Mouse (Mus musculus) limb, embryonic 14.5 days (tissue): ENCODE data around the gene Rilpl1. TPM values are rescaled to one million over a fixed set of nuclear protein-coding genes. Genes with fewer than 3 reads are reported as not detected.

ENCODE experiments used
- ATAC-seq: fragments of 200-750 bp; cut with Nextera tagmentation; 2 replicates; pipeline ENCODE4 v1.8.0; 2017; ENCODE audit warnings: low read depth, moderate number of reproducible peaks, moderate TSS enrichment; ENCODE audit not compliant: low FRiP score
- DNase-seq: peaks from one replicate; pipeline ENCODE4 v3.0.0-alpha.2; 2015; ENCODE audit warnings: low spot score
- H3K27ac ChIP-seq: fragments of 300-500 bp; sonication (generic); replicated peaks from 2 replicates; pipeline ENCODE4 v1.5.1; 2014; ENCODE audit warnings: low read depth, mild to moderate bottlenecking, low read length, moderate library complexity, mixed read lengths
- H3K27me3 ChIP-seq: fragments of 300-500 bp; sonication (generic); 2 replicates; pipeline ENCODE4 v1.6.1; 2014; ENCODE audit warnings: low read length, mixed read lengths; ENCODE audit not compliant: control insufficient read depth, insufficient read depth
- H3K36me3 ChIP-seq: fragments of 300-500 bp; sonication (generic); 2 replicates; pipeline ENCODE4 v1.6.1; 2014; ENCODE audit warnings: mild to moderate bottlenecking, low read length, moderate library complexity, mixed read lengths; ENCODE audit not compliant: control insufficient read depth, insufficient read depth
- H3K4me1 ChIP-seq: fragments of 300-500 bp; sonication (generic); 2 replicates; pipeline ENCODE4 v1.6.1; 2014; ENCODE audit warnings: antibody characterized with exemption, low read length, mixed read lengths; ENCODE audit not compliant: control insufficient read depth, insufficient read depth
- H3K4me2 ChIP-seq: fragments of 300-500 bp; sonication (generic); replicated peaks from 2 replicates; pipeline ENCODE4 v1.6.1; 2014; ENCODE audit warnings: low read depth, mild to moderate bottlenecking, low read length, moderate library complexity; ENCODE audit not compliant: severe bottlenecking
- H3K4me3 ChIP-seq: fragments of 300-500 bp; sonication (generic); replicated peaks from 2 replicates; pipeline ENCODE4 v1.5.1; 2014; ENCODE audit warnings: low read length
- H3K9ac ChIP-seq: fragments of 300-500 bp; sonication (generic); 2 replicates; pipeline ENCODE4 v1.6.1; 2014; ENCODE audit warnings: mild to moderate bottlenecking, low read depth, low read length, moderate library complexity; ENCODE audit not compliant: severe bottlenecking
- H3K9me3 ChIP-seq: fragments of 300-500 bp; sonication (generic); 2 replicates; pipeline ENCODE4 v1.6.1; 2016; ENCODE audit warnings: low read length; ENCODE audit not compliant: control insufficient read depth
- POLR2A ChIP-seq: fragments of 200-500 bp; IDR thresholded peaks from 2 replicates; pipeline ENCODE4 v1.8.0; 2012; ENCODE audit warnings: inconsistent platforms, mild to moderate bottlenecking, moderate library complexity, borderline replicate concordance; ENCODE audit not compliant: insufficient read depth, insufficient read length; ENCODE audit errors: extremely low read depth
- WGBS: fragments of 180-500 bp; shearing (Covaris S2); extraction: QIAGEN DNeasy Blood & Tissue Kit; methylation state at CpG from one replicate; pipeline ENCODE4 v1.1.7; 2014; 5-methylcytosine and 5-hydroxymethylcytosine counted together
- polyA plus RNA-seq, 2 experiments: library from polyadenylated mRNA; depleted of rRNA in 1 of 2; stranded (reverse) in 1 of 2; unstranded in 1 of 2; fragments of >200 nt; fragmentation: Nextera tagmentation in 1 of 2; extraction: Ambion mirVana in 1 of 2; gene quantifications; 2 replicates each; pipeline versions ENCODE4 v1.2.1 to v1.2.3; 2012 to 2014

The Rilpl1 gene
- polyA plus RNA-seq, 2 experiments: 22.4 to 23.2 TPM

DNA sequence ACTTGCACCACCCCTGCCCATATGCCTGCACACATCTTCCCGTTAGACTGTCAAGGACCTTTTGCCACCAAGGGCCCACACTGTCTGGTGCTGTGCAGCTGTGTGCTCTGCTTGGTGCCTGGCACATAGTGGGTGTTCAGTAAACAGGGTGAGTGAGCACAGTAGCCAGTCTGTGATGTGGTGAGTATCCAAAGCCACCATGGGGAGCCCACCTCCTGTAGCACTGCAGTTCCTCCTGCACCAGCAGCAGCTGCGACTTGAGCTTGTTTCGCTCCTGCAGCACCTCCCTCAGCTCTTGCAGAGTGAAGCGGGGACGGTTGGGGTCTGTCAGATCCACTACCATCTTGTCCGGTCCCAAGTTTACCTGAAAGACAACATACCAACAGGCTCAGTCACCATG lies 61.7 kb downstream of the Rilpl1 start:
- peaks cover 43% of the 10 kb centered on the region for H3K36me3 ChIP-seq
- H3K4me2 ChIP-seq: no peak overlapping the region
- H3K9me3 ChIP-seq: no peaks in the 10 kb centered on the region
- no peak for TF ChIP-seq POLR2A
- ATAC-seq (no peak), DNase-seq (no peak)
- no peaks in the 10 kb centered on the region for H3K4me1 ChIP-seq
- WGBS: 91% methylated on average over 6 of the region's 6 CpGs
- no peak overlapping the region for H3K27ac ChIP-seq
- no peak overlapping the region for H3K4me3 ChIP-seq
- H3K9ac ChIP-seq: no peak overlapping the region
- H3K27me3 ChIP-seq: no peaks in the 10 kb centered on the region

- H3K9me3 ChIP-seq: no peaks in the 10 kb centered on the region
- H3K4me1 ChIP-seq: no peaks in the 10 kb centered on the region
- H3K36me3 ChIP-seq: peaks cover 49% of the 10 kb centered on the region
- no peak for TF ChIP-seq POLR2A
- DNase-seq: no peak
- WGBS: 93% methylated on average over 7 of the region's 7 CpGs
- H3K27me3 ChIP-seq: no peaks in the 10 kb centered on the region
- no peak overlapping the region for H3K9ac ChIP-seq
- no peak for ATAC-seq
- no peak overlapping the region for H3K27ac ChIP-seq
- H3K4me2 ChIP-seq: no peak overlapping the region
- no peak overlapping the region for H3K4me3 ChIP-seq
Observed at GRCm38 (mm10) chr5:124468365-124468764, 62.8 kb downstream of the Rilpl1 start.

DNA sequence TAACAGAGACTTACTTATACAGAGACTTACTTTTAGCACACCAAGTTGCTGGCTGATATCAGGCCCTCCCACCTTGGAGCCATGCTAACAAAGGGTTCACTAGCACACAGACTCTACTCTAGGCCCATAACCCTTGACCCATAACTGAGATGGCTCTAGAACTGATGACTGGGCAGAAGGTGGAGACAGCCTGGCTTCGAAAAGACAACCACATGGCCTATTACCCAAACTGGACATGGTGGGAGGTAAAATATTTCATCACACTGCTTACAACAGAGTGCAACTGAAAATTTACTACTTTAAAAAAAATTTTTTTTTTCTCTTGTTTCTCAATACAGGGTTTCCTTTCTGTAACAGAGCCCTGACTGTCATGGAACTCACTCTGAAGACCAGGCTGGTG lies 63.4 kb downstream of the Rilpl1 start:
- 94% methylated on average over 1 of the region's 1 CpGs for WGBS
- Histone ChIP-seq H3K27me3 (no peaks in the 10 kb centered on the region), H3K4me3 (no peak overlapping the region), H3K9me3 (no peaks in the 10 kb centered on the region), H3K36me3 (peaks cover 55% of the 10 kb centered on the region), H3K9ac (no peak overlapping the region), H3K27ac (no peak overlapping the region), H3K4me2 (no peak overlapping the region), H3K4me1 (no peaks in the 10 kb centered on the region)
- DNase-seq (no peak), ATAC-seq (no peak)
- TF ChIP-seq POLR2A: no peak

- Histone ChIP-seq H3K4me2 (no peak overlapping the region), H3K4me3 (no peak overlapping the region), H3K9me3 (no peaks in the 10 kb centered on the region), H3K9ac (no peak overlapping the region), H3K27me3 (no peaks in the 10 kb centered on the region), H3K4me1 (no peaks in the 10 kb centered on the region), H3K36me3 (peaks cover 80% of the 10 kb centered on the region), H3K27ac (no peak overlapping the region)
- DNase-seq (no peak), ATAC-seq (no peak)
- TF ChIP-seq POLR2A: no peak
Observed at GRCm38 (mm10) chr5:124464905-124465304, 66.3 kb downstream of the Rilpl1 start.

- Histone ChIP-seq H3K9me3 (no peaks in the 10 kb centered on the region), H3K36me3 (peaks cover 82% of the 10 kb centered on the region), H3K27ac (no peak overlapping the region), H3K9ac (no peak overlapping the region), H3K4me3 (no peak overlapping the region), H3K4me1 (no peaks in the 10 kb centered on the region), H3K4me2 (no peak overlapping the region), H3K27me3 (no peaks in the 10 kb centered on the region)
- DNase-seq: no peak
- ATAC-seq: no peak
- WGBS: 91% methylated on average over 5 of the region's 5 CpGs
- no peak for TF ChIP-seq POLR2A
Observed at GRCm38 (mm10) chr5:124463462-124463861, 67.7 kb downstream of the Rilpl1 start.
